Mouse (Mus musculus): Measurements from ENCODE around the gene Map2k6. TPM values are rescaled to one million over a fixed set of nuclear protein-coding genes. Genes with fewer than 3 reads are reported as not detected.
A peak's percentile ranks its signal among the peaks of the same experiment; 100 is the strongest.

Gene Map2k6
- total and polyA plus RNA-seq, 2 experiments from 2014 or later, result 21.3 to 25.5 TPM

GRCm38 (mm10) chr11:110497743-110498142 is 98.8 kb downstream of the Map2k6 start:
- H3K9me3 ChIP-seq (ENCODE audit: low read length), result no peaks in the 10 kb centered on the region
- no peak overlapping the region for H3K4me3 ChIP-seq (ENCODE audit: low read depth, low read length)
- peaks cover 29% of the 10 kb centered on the region for H3K36me3 ChIP-seq (ENCODE audit: insufficient read depth)
- 57% methylated on average over 8 of the region's 8 CpGs for WGBS
- H3K4me2 ChIP-seq (ENCODE audit: low read depth), result no peak overlapping the region
- no peak overlapping the region for H3K9ac ChIP-seq
- no peak overlapping the region for H3K27ac ChIP-seq (ENCODE audit: low read depth, low read length)
- no peak for DNase-seq
- no peak for ATAC-seq
- H3K4me1 ChIP-seq (ENCODE audit: insufficient read depth), result no peaks in the 10 kb centered on the region
- TF ChIP-seq CTCF (IDR thresholded peaks at IDR 0.05; ENCODE audit: low read depth), result no peak
- no peaks in the 10 kb centered on the region for H3K27me3 ChIP-seq (ENCODE audit: insufficient read depth, low read length)

GRCm38 (mm10) chr11:110498651-110499213 is 99.8 kb downstream of the Map2k6 start:
- WGBS, result 59% methylated on average over 6 of the region's 6 CpGs
- H3K4me2 ChIP-seq (ENCODE audit: low read depth), result no peak overlapping the region
- H3K9ac ChIP-seq, result no peak overlapping the region
- no peaks in the 10 kb centered on the region for H3K4me1 ChIP-seq (ENCODE audit: insufficient read depth)
- no peaks in the 10 kb centered on the region for H3K27me3 ChIP-seq (ENCODE audit: insufficient read depth, low read length)
- H3K9me3 ChIP-seq (ENCODE audit: low read length), result no peaks in the 10 kb centered on the region
- TF ChIP-seq CTCF (IDR thresholded peaks at IDR 0.05; ENCODE audit: low read depth), result peak; percentile 83
- no peak overlapping the region for H3K27ac ChIP-seq (ENCODE audit: low read depth, low read length)
- peak; percentile 80 for DNase-seq
- no peak overlapping the region for H3K4me3 ChIP-seq (ENCODE audit: low read depth, low read length)
- 0 out of 2 replicates have a peak, but pooled peaks have one; percentile 20 for ATAC-seq
- H3K36me3 ChIP-seq (ENCODE audit: insufficient read depth), result peaks cover 20% of the 10 kb centered on the region; the same call in 1 of the 2 replicates

- Histone ChIP-seq H3K9me3 (ENCODE audit: low read length) (no peaks in the 10 kb centered on the region), H3K36me3 (ENCODE audit: insufficient read depth) (peaks cover 32% of the 10 kb centered on the region), H3K4me3 (ENCODE audit: low read depth, low read length) (no peak overlapping the region), H3K27ac (ENCODE audit: low read depth, low read length) (no peak overlapping the region), H3K27me3 (ENCODE audit: insufficient read depth, low read length) (no peaks in the 10 kb centered on the region), H3K9ac (no peak overlapping the region), H3K4me2 (ENCODE audit: low read depth) (no peak overlapping the region), H3K4me1 (ENCODE audit: insufficient read depth) (no peaks in the 10 kb centered on the region)
- no peak for TF ChIP-seq CTCF (IDR thresholded peaks at IDR 0.05; ENCODE audit: low read depth)
- ATAC-seq (no peak), DNase-seq (no peak)
- 94% methylated on average over 11 of the region's 11 CpGs for WGBS
These were observed 104.2 kb downstream of the Map2k6 start for GRCm38 (mm10) chr11:110502937-110503670.

- Histone ChIP-seq H3K4me3 (ENCODE audit: low read depth, low read length) (no peak overlapping the region), H3K27me3 (ENCODE audit: insufficient read depth, low read length) (no peaks in the 10 kb centered on the region), H3K9ac (no peak overlapping the region), H3K4me1 (ENCODE audit: insufficient read depth) (no peaks in the 10 kb centered on the region), H3K4me2 (ENCODE audit: low read depth) (no peak overlapping the region), H3K27ac (ENCODE audit: low read depth, low read length) (no peak overlapping the region), H3K9me3 (ENCODE audit: low read length) (no peaks in the 10 kb centered on the region), H3K36me3 (ENCODE audit: insufficient read depth) (peaks cover 42% of the 10 kb centered on the region)
- 91% methylated on average over 7 of the region's 7 CpGs for WGBS
- no peak for DNase-seq
- no peak for TF ChIP-seq CTCF (IDR thresholded peaks at IDR 0.05; ENCODE audit: low read depth)
- no peak for ATAC-seq
These were observed 112.5 kb downstream of the Map2k6 start for GRCm38 (mm10) chr11:110511466-110511865.

- Histone ChIP-seq H3K27ac (ENCODE audit: low read depth, low read length) (no peak overlapping the region), H3K36me3 (ENCODE audit: insufficient read depth) (peaks cover 15% of the 10 kb centered on the region; the same call in 1 of the 2 replicates), H3K4me2 (ENCODE audit: low read depth) (no peak overlapping the region), H3K9me3 (ENCODE audit: low read length) (no peaks in the 10 kb centered on the region), H3K9ac (no peak overlapping the region), H3K27me3 (ENCODE audit: insufficient read depth, low read length) (no peaks in the 10 kb centered on the region), H3K4me3 (ENCODE audit: low read depth, low read length) (no peak overlapping the region), H3K4me1 (ENCODE audit: insufficient read depth) (no peaks in the 10 kb centered on the region)
- ATAC-seq, result no peak
- no peak for DNase-seq
- TF ChIP-seq CTCF (IDR thresholded peaks at IDR 0.05; ENCODE audit: low read depth), result no peak
- 100% methylated on average over 1 of the region's 1 CpGs for WGBS
These were observed 119.7 kb downstream of the Map2k6 start for GRCm38 (mm10) chr11:110518648-110519047.

- Histone ChIP-seq H3K36me3 (ENCODE audit: insufficient read depth) (peaks cover 4% of the 10 kb centered on the region; the same call in 1 of the 2 replicates), H3K27me3 (ENCODE audit: insufficient read depth, low read length) (no peaks in the 10 kb centered on the region), H3K9ac (no peak overlapping the region), H3K4me1 (ENCODE audit: insufficient read depth) (no peaks in the 10 kb centered on the region), H3K4me2 (ENCODE audit: low read depth) (no peak overlapping the region), H3K9me3 (ENCODE audit: low read length) (no peaks in the 10 kb centered on the region), H3K4me3 (ENCODE audit: low read depth, low read length) (no peak overlapping the region), H3K27ac (ENCODE audit: low read depth, low read length) (no peak overlapping the region)
- DNase-seq, result no peak
- WGBS, result 94% methylated on average over 2 of the region's 2 CpGs
- TF ChIP-seq CTCF (IDR thresholded peaks at IDR 0.05; ENCODE audit: low read depth), result no peak
- no peak for ATAC-seq
These were observed 124.0 kb downstream of the Map2k6 start for GRCm38 (mm10) chr11:110522906-110523305.

- ATAC-seq (no peak), DNase-seq (no peak)
- Histone ChIP-seq H3K4me2 (ENCODE audit: low read depth) (no peak overlapping the region), H3K4me1 (ENCODE audit: insufficient read depth) (no peaks in the 10 kb centered on the region), H3K27ac (ENCODE audit: low read depth, low read length) (no peak overlapping the region), H3K9me3 (ENCODE audit: low read length) (no peaks in the 10 kb centered on the region), H3K27me3 (ENCODE audit: insufficient read depth, low read length) (no peaks in the 10 kb centered on the region), H3K9ac (no peak overlapping the region), H3K36me3 (ENCODE audit: insufficient read depth) (no peaks in the 10 kb centered on the region), H3K4me3 (ENCODE audit: low read depth, low read length) (no peak overlapping the region)
- TF ChIP-seq CTCF (IDR thresholded peaks at IDR 0.05; ENCODE audit: low read depth), result no peak
- 92% methylated on average over 4 of the region's 4 CpGs for WGBS
These were observed 127.2 kb downstream of the Map2k6 start for GRCm38 (mm10) chr11:110526156-110526555.

Data from forebrain, postnatal 0 days (tissue).